20 mouse cellular contexts compared by ENCODE assay signal in genomic region chr14:73861782-73862181, GRCm38 (mm10).
DNase-seq lines count a peak whose midpoint lies in the region; ATAC-seq and TF ChIP-seq lines count a peak whose summit lies in the region.
"Had no signal": no experiment of that assay in that cellular context is flagged by ENCODE, and none has a peak within 500 bp of the region (broad histone marks: within the 10 kb centered on the region; RNA-seq: fewer than 3 reads in every experiment).

No protein-coding gene starts in this region.

- no peak overlapping the region for H3K9ac ChIP-seq in hindbrain, embryonic 11.5 days (ENCODE audit: low read depth, low read length)
- no peak overlapping the region for H3K9ac ChIP-seq in hindbrain, embryonic 16.5 days (ENCODE audit: low read depth, low read length)
- no peak overlapping the region for H3K9ac ChIP-seq in MEL (ENCODE audit: control insufficient read depth, low read depth, low read length, poor library complexity, severe bottlenecking)
- H3K9ac ChIP-seq in embryonic facial prominence, embryonic 14.5 days (ENCODE audit: low read depth, low read length) = no peak overlapping the region
- H3K9ac ChIP-seq: embryonic facial prominence, embryonic 13.5 days; limb, embryonic 15.5 days; liver, postnatal 0 days; neural tube, embryonic 15.5 days had no signal

- H3K27me3 ChIP-seq in hindbrain, embryonic 11.5 days (ENCODE audit: control insufficient read depth, insufficient read depth, low read length) = no peaks in the 10 kb centered on the region
- H3K27me3 ChIP-seq in hindbrain, embryonic 16.5 days (replicated peaks; ENCODE audit: control insufficient read depth, insufficient read depth, low read length) = no peaks in the 10 kb centered on the region
- H3K27me3 ChIP-seq in MEL (ENCODE audit: control insufficient read depth in 1 of 2, insufficient read depth in 2 of 2, low read length in 2 of 2) = no peaks in the 10 kb centered on the region
- H3K27me3 ChIP-seq in embryonic facial prominence, embryonic 14.5 days (replicated peaks; ENCODE audit: control insufficient read depth, insufficient read depth, low read length) = no peaks in the 10 kb centered on the region
- H3K27me3 ChIP-seq: embryonic facial prominence, embryonic 13.5 days; limb, embryonic 15.5 days; neural tube, embryonic 15.5 days had no signal

- H3K79me2 ChIP-seq in MEL (ENCODE audit: control insufficient read depth, insufficient read depth, low read length, poor library complexity) = no peaks in the 10 kb centered on the region

- H3K4me2 ChIP-seq in hindbrain, embryonic 11.5 days (replicated peaks; ENCODE audit: low read depth, low read length) = no peak overlapping the region
- no peak overlapping the region for H3K4me2 ChIP-seq in hindbrain, embryonic 16.5 days (ENCODE audit: low read length)
- H3K4me2 ChIP-seq in embryonic facial prominence, embryonic 14.5 days (ENCODE audit: low read depth, low read length) = no peak overlapping the region
- H3K4me2 ChIP-seq: embryonic facial prominence, embryonic 13.5 days; limb, embryonic 15.5 days; neural tube, embryonic 15.5 days had no signal

- no peak for TF ChIP-seq POLR2A in MEL (IDR thresholded peaks at IDR 0.05; ENCODE audit: control insufficient read depth in 1 of 2, insufficient read depth in 1 of 2, low read depth in 1 of 2, low read length in 2 of 2, poor library complexity in 1 of 2)

- no peaks in the 10 kb centered on the region for H3K36me3 ChIP-seq in hindbrain, embryonic 11.5 days (ENCODE audit: control insufficient read depth, insufficient read depth, low read length)
- H3K36me3 ChIP-seq in hindbrain, embryonic 16.5 days (ENCODE audit: control insufficient read depth, insufficient read depth, low read length) = no peaks in the 10 kb centered on the region
- H3K36me3 ChIP-seq in MEL (ENCODE audit: control insufficient read depth in 1 of 2, insufficient read depth in 2 of 2, low read length in 2 of 2) = no peaks in the 10 kb centered on the region
- H3K36me3 ChIP-seq in embryonic facial prominence, embryonic 14.5 days (ENCODE audit: control insufficient read depth, insufficient read depth, low read length) = no peaks in the 10 kb centered on the region
- H3K36me3 ChIP-seq: embryonic facial prominence, embryonic 13.5 days; limb, embryonic 15.5 days; midbrain, embryonic 10.5 days; neural tube, embryonic 15.5 days had no signal

- peak; percentile 6 for DNase-seq in hindbrain, embryonic 11.5 days (ENCODE audit: low spot score)
- peak; percentile 4 for DNase-seq in MEL (ENCODE audit: low read depth, low spot score)
- DNase-seq in R1 (ENCODE audit: low read depth, low spot score) = peak; percentile 4
- peak; percentile 32 for DNase-seq in embryonic facial prominence, embryonic 14.5 days (ENCODE audit: low spot score)
- DNase-seq in B cell, adult 2 months = no peak
- no peak for DNase-seq in gastrocnemius, adult 8-10 months (ENCODE audit: low spot score in 2 of 2)
- no peak for DNase-seq in liver
- DNase-seq: cerebellum, postnatal 10 days; gastrocnemius, postnatal 36 days; kidney, postnatal 14 days; layer of hippocampus, adult 9-11 months; liver, postnatal 0 days; lung, postnatal 36 days; thymus, adult 2 months had no signal

- H3K4me3 ChIP-seq in hindbrain, embryonic 11.5 days (ENCODE audit: low read depth, low read length) = no peak overlapping the region
- H3K4me3 ChIP-seq in hindbrain, embryonic 16.5 days (ENCODE audit: low read length) = no peak overlapping the region
- H3K4me3 ChIP-seq in MEL (ENCODE audit: control insufficient read depth in 1 of 2, insufficient read depth in 1 of 2, low read depth in 2 of 2, low read length in 2 of 2) = no peak overlapping the region
- no peak overlapping the region for H3K4me3 ChIP-seq in embryonic facial prominence, embryonic 14.5 days (ENCODE audit: low read depth, low read length)
- H3K4me3 ChIP-seq: embryonic facial prominence, embryonic 13.5 days; limb, embryonic 15.5 days; midbrain, embryonic 10.5 days; neural tube, embryonic 15.5 days had no signal

- ATAC-seq in hindbrain, embryonic 11.5 days (ENCODE audit: low FRiP score) = no peak
- no peak for ATAC-seq in hindbrain, embryonic 16.5 days
- no peak for ATAC-seq in embryonic facial prominence, embryonic 14.5 days (ENCODE audit: low read depth)
- ATAC-seq: intestine, embryonic 16.5 days; liver, postnatal 0 days had no signal

- no peak for TF ChIP-seq RAD21 in MEL (IDR thresholded peaks at IDR 0.05; ENCODE audit: low read depth, low read length)

- H3K4me1 ChIP-seq in hindbrain, embryonic 11.5 days (replicated peaks; ENCODE audit: control insufficient read depth, insufficient read depth, low read length) = no peaks in the 10 kb centered on the region
- no peaks in the 10 kb centered on the region for H3K4me1 ChIP-seq in hindbrain, embryonic 16.5 days (ENCODE audit: control insufficient read depth, insufficient read depth, low read depth, low read length)
- no peaks in the 10 kb centered on the region for H3K4me1 ChIP-seq in MEL (ENCODE audit: control insufficient read depth in 1 of 2, insufficient read depth in 2 of 2, low read length in 2 of 2)
- no peaks in the 10 kb centered on the region for H3K4me1 ChIP-seq in embryonic facial prominence, embryonic 14.5 days (ENCODE audit: control insufficient read depth, insufficient read depth, low read length)
- H3K4me1 ChIP-seq: embryonic facial prominence, embryonic 13.5 days; limb, embryonic 15.5 days; midbrain, embryonic 10.5 days; neural tube, embryonic 15.5 days had no signal

- H3K27ac ChIP-seq in hindbrain, embryonic 11.5 days (ENCODE audit: low read depth, low read length) = no peak overlapping the region
- no peak overlapping the region for H3K27ac ChIP-seq in hindbrain, embryonic 16.5 days (ENCODE audit: low read depth, low read length)
- H3K27ac ChIP-seq in MEL (ENCODE audit: control insufficient read depth, low read depth, low read length) = no peak overlapping the region
- no peak overlapping the region for H3K27ac ChIP-seq in embryonic facial prominence, embryonic 14.5 days (replicated peaks; ENCODE audit: low read depth, low read length)
- H3K27ac ChIP-seq: embryonic facial prominence, embryonic 13.5 days; limb, embryonic 15.5 days; midbrain, embryonic 10.5 days; neural tube, embryonic 15.5 days had no signal

- TF ChIP-seq EP300 in MEL (IDR thresholded peaks at IDR 0.05; ENCODE audit: low read depth in 1 of 2, low read length in 2 of 2) = no peak

- 56% methylated on average over 2 of the region's 2 CpGs for WGBS in hindbrain, embryonic 11.5 days
- 45% methylated on average over 2 of the region's 2 CpGs for WGBS in hindbrain, embryonic 16.5 days
- WGBS in embryonic facial prominence, embryonic 14.5 days = 26% methylated on average over 2 of the region's 2 CpGs

- no peaks in the 10 kb centered on the region for H3K9me3 ChIP-seq in hindbrain, embryonic 11.5 days (ENCODE audit: control insufficient read depth, low read length)
- no peaks in the 10 kb centered on the region for H3K9me3 ChIP-seq in hindbrain, embryonic 16.5 days (ENCODE audit: control insufficient read depth, low read length)
- H3K9me3 ChIP-seq in MEL (replicated peaks; ENCODE audit: insufficient read depth, low read length) = no peaks in the 10 kb centered on the region
- H3K9me3 ChIP-seq in embryonic facial prominence, embryonic 14.5 days (ENCODE audit: control insufficient read depth, low read length) = no peaks in the 10 kb centered on the region
- H3K9me3 ChIP-seq: embryonic facial prominence, embryonic 13.5 days; limb, embryonic 15.5 days; midbrain, embryonic 10.5 days; neural tube, embryonic 15.5 days had no signal

- TF ChIP-seq CTCF in MEL (IDR thresholded peaks at IDR 0.05 in 2 of 3, conservative IDR thresholded peaks at IDR 0.05 in 1 of 3; ENCODE audit: control insufficient read depth in 1 of 3, insufficient read depth in 1 of 3, low read depth in 2 of 3, low read length in 3 of 3, poor library complexity in 1 of 3, severe bottlenecking in 1 of 3) = no peak

TF ChIP-seq in MEL, 35 proteins besides CTCF, POLR2A, EP300 and RAD21:
- no peak for TF ChIP-seq BHLHE40 (IDR thresholded peaks at IDR 0.05; ENCODE audit: borderline replicate concordance, low read depth, low read length)
- TF ChIP-seq MYC (IDR thresholded peaks at IDR 0.05; ENCODE audit: low read depth, low read length) = no peak
- no peak for TF ChIP-seq CHD2 (IDR thresholded peaks at IDR 0.05; ENCODE audit: low read length)
- TF ChIP-seq ETS1 (IDR thresholded peaks at IDR 0.05; ENCODE audit: low read depth, low read length) = no peak
- no peak for TF ChIP-seq MXI1 (IDR thresholded peaks at IDR 0.05; ENCODE audit: low read depth, low read length)
- no peak for TF ChIP-seq USF2 (IDR thresholded peaks at IDR 0.05; ENCODE audit: borderline replicate concordance in 1 of 2, insufficient read depth in 1 of 2, low read depth in 1 of 2, low read length in 2 of 2)
- TF ChIP-seq KAT2A (conservative IDR thresholded peaks at IDR 0.05; ENCODE audit: low read depth, low read length) = no peak
- TF ChIP-seq POLR2AphosphoS5 (IDR thresholded peaks at IDR 0.05; ENCODE audit: borderline replicate concordance, low read depth, low read length) = no peak
- TF ChIP-seq ZC3H11A (IDR thresholded peaks at IDR 0.05; ENCODE audit: low read depth, low read length) = no peak
- no peak for TF ChIP-seq HCFC1 (IDR thresholded peaks at IDR 0.05; ENCODE audit: low read depth, low read length)
- TF ChIP-seq TBP (IDR thresholded peaks at IDR 0.05; ENCODE audit: low read depth, low read length) = no peak
- TF ChIP-seq ZNF384 (IDR thresholded peaks at IDR 0.05; ENCODE audit: low read depth, low read length) = no peak

Comparison
In these comparisons a context has a peak if more than half of its experiments do, and no peak if none do; other contexts are left out.
1. DNase-seq: peak in hindbrain, embryonic 11.5 days (single experiment), MEL (single experiment), R1 (single experiment) and embryonic facial prominence, embryonic 14.5 days (single experiment); none in B cell, adult 2 months (0 of 2), gastrocnemius, adult 8-10 months (0 of 2) and liver (single experiment).